Mouse (Mus musculus) neural tube, embryonic 11.5 days (tissue): ENCODE results near the gene Ap4s1. TPM values are rescaled to one million over a fixed set of nuclear protein-coding genes. Genes with fewer than 3 reads are reported as not detected.

ENCODE experiments used
- ATAC-seq: fragments of 200-750 bp; cut with Nextera tagmentation; 2 replicates; pipeline ENCODE4 v1.8.0; 2017; ENCODE audit warnings: moderate number of reproducible peaks, mild to moderate bottlenecking, moderate TSS enrichment, moderate library complexity; ENCODE audit not compliant: insufficient read depth, low FRiP score, low TSS enrichment
- DNase-seq: peaks from one replicate; pipeline ENCODE4 v3.0.0-alpha.2; 2015; ENCODE audit warnings: low spot score
- H3K27ac ChIP-seq: fragments of 300-500 bp; sonication (generic); 2 replicates; pipeline ENCODE4 v1.5.1; 2014; ENCODE audit warnings: low read depth, mild to moderate bottlenecking, low read length
- H3K27me3 ChIP-seq: fragments of 300-500 bp; sonication (generic); 2 replicates; pipeline ENCODE4 v1.6.1; 2014; ENCODE audit warnings: mild to moderate bottlenecking, low read length, mixed read lengths; ENCODE audit not compliant: control insufficient read depth, insufficient read depth
- H3K36me3 ChIP-seq: fragments of 300-500 bp; sonication (generic); 2 replicates; pipeline ENCODE4 v1.6.1; 2014; ENCODE audit warnings: mild to moderate bottlenecking, low read length, moderate library complexity, mixed read lengths; ENCODE audit not compliant: control insufficient read depth, insufficient read depth
- H3K4me1 ChIP-seq: fragments of 300-500 bp; sonication (generic); 2 replicates; pipeline ENCODE4 v1.6.1; 2014; ENCODE audit warnings: low read length, mixed read lengths; ENCODE audit not compliant: control insufficient read depth, insufficient read depth
- H3K4me2 ChIP-seq: fragments of 300-500 bp; sonication (generic); 2 replicates; pipeline ENCODE4 v1.6.1; 2014; ENCODE audit warnings: low read depth, mild to moderate bottlenecking, moderate library complexity
- H3K4me3 ChIP-seq: fragments of 300-500 bp; sonication (generic); 2 replicates; pipeline ENCODE4 v1.5.1; 2014; ENCODE audit warnings: low read depth, low read length
- H3K9ac ChIP-seq: fragments of 300-500 bp; sonication (generic); 2 replicates; pipeline ENCODE4 v1.6.1; 2014; ENCODE audit warnings: mild to moderate bottlenecking, low read length
- H3K9me3 ChIP-seq: fragments of 300-500 bp; sonication (generic); 2 replicates; pipeline ENCODE4 v1.6.1; 2016; ENCODE audit warnings: low read length; ENCODE audit not compliant: control insufficient read depth
- WGBS: fragments of 180-500 bp; shearing (Covaris S2); extraction: QIAGEN DNeasy Blood & Tissue Kit; methylation state at CpG from one replicate; pipeline ENCODE4 v1.1.7; 2014; 5-methylcytosine and 5-hydroxymethylcytosine counted together
- polyA plus RNA-seq: library from polyadenylated mRNA; unstranded; fragments of >200 nt; fragmentation: Nextera tagmentation; extraction: Ambion mirVana; gene quantifications from 2 replicates; pipeline ENCODE4 v1.2.1, GENCODE M21; 2014

The Ap4s1 gene
- polyA plus RNA-seq, 1 experiment from 2014 or later, result 50.1 TPM

DNA sequence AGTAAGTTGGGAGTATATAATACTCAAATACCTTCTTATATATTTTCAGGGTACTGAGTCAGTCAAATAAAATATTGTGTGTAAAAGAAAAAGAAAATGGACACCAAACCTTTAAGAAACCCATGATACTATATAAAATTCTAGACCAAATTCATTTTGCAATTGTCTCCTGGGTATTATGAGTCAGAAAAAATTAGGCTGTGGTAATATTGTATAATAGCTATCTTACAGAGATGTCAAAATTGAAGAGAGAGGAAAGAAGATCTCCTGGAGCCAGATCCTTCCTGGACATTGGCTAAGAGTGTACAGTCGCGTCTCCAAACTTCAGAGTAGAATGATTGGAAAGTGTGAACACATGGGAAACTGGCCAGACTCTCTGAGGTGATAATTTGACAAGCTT lies 5.3 kb downstream of the Ap4s1 start:
- Histone ChIP-seq H3K4me2 (no peak overlapping the region), H3K36me3 (no peaks in the 10 kb centered on the region), H3K4me1 (no peaks in the 10 kb centered on the region), H3K9ac (no peak overlapping the region), H3K27ac (no peak overlapping the region), H3K4me3 (no peak overlapping the region), H3K9me3 (no peaks in the 10 kb centered on the region), H3K27me3 (no peaks in the 10 kb centered on the region)
- WGBS, result 93% methylated on average over 2 of the region's 2 CpGs
- no peak for ATAC-seq
- DNase-seq, result no peak

DNA sequence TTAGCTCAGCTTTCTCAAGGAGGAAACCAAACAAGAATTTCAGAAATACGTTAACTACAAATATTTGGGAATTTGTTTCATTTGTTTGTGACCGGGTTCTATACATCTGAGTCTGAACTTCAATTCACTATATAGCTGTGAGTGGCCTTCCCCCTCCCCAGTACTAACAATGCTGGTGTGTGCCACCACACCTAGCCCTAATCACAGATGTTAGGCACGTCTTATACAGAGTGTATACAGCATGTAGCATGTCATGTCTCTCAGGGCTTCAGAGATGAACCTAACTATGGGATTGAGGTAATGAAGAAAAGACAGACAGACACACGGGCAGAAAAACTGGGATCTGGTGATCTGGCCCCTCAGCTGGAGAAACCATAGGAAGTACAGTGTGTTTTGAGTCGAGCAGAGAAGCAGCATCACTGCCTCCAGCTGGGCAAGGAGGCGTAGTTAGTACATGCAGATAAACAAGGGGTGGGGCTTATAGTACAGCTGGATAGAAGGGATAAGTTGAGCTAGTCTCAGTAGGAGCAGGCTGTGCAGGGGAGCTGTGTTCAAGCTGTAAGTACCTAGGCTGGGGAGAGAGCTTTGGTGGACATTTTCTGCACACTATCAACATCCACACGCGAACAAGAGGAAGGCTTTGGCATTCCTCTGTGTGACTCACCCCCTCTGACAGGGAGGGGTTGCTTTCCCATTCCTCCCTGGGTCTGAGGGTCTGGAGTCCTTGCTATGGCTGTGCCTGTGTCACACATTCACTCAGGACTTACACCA lies 9.0 kb downstream of the Ap4s1 start:
- DNase-seq, result no peak
- H3K4me2 ChIP-seq, result no peak overlapping the region
- H3K4me3 ChIP-seq, result no peak overlapping the region
- WGBS, result 63% methylated on average over 8 of the region's 8 CpGs
- H3K9me3 ChIP-seq, result no peaks in the 10 kb centered on the region
- no peak for ATAC-seq
- H3K4me1 ChIP-seq, result peaks cover 5% of the 10 kb centered on the region; the same call in 1 of the 2 replicates
- H3K36me3 ChIP-seq, result no peaks in the 10 kb centered on the region
- no peak overlapping the region for H3K27ac ChIP-seq
- no peaks in the 10 kb centered on the region for H3K27me3 ChIP-seq
- H3K9ac ChIP-seq, result no peak overlapping the region

DNA sequence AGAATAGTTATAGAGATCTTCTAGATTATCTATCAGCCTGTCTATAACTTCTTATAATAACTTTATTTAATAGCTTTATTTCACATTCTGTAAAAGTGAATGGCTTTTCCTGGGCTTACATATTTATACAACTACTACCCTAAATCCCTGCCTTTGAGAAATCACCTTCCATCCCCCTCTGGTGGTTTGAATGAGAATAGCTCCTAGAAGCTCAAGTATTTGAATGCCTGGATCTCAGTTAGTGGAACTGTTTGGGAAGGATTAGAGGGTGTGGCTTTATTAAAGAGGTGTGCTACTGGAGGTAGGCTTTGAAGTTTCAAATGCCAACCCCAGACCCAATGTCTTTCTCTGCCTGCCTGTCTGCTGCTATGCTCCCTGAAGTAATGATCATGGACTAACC lies 10.9 kb downstream of the Ap4s1 start:
- Histone ChIP-seq H3K27me3 (no peaks in the 10 kb centered on the region), H3K9me3 (no peaks in the 10 kb centered on the region), H3K9ac (no peak overlapping the region), H3K4me2 (no peak overlapping the region), H3K4me1 (peaks cover 5% of the 10 kb centered on the region; the same call in 1 of the 2 replicates), H3K4me3 (no peak overlapping the region), H3K36me3 (no peaks in the 10 kb centered on the region), H3K27ac (no peak overlapping the region)
- ATAC-seq, result no peak
- DNase-seq, result no peak

DNA sequence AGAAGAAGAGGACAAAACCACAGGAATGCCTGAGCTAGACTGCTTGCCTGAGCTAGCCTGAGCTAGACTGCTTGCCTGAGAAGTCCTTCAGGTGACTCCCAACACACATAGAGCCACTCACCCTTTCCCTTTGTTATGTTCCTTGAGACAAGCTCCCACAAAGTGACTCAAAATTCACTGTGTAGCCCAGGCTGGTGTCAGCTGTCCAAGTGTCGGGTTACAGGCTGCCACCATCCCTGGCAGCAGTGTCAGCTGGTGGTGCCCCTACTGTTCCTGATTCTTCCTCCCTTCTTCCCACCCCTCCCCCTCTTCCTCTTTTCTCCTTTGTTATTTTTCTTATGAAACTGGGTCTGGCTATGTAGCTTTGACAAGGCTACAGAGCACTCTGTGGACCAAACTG lies 13.0 kb downstream of the Ap4s1 start:
- Histone ChIP-seq H3K4me3 (no peak overlapping the region), H3K4me2 (no peak overlapping the region), H3K4me1 (peaks cover 5% of the 10 kb centered on the region; the same call in 1 of the 2 replicates), H3K27me3 (no peaks in the 10 kb centered on the region), H3K27ac (no peak overlapping the region), H3K9me3 (no peaks in the 10 kb centered on the region), H3K9ac (no peak overlapping the region), H3K36me3 (no peaks in the 10 kb centered on the region)
- DNase-seq, result peak; percentile 23
- no peak; the same call in 1 of the 2 replicates for ATAC-seq
- WGBS, result 14% methylated on average over 1 of the region's 1 CpGs

DNA sequence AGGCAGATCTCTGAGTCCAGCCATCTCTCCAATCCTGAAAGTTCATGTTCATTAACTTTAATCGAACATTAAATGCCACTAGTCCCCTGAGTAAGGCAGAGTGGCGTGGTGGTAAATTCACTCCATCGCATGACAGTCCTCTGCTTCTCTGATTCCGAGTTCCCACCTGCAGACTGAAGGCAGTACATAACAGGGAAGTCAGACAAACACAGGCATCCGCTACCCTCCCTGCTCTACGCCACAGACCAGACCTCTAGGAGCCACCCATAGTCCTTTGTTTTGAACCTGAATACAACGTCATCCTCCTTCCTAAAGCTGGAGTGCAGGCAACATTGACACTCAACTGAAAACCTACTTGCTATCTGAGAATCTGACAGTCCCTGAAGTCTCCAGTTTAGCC lies 13.7 kb downstream of the Ap4s1 start:
- Histone ChIP-seq H3K9me3 (no peaks in the 10 kb centered on the region), H3K4me2 (no peak overlapping the region), H3K4me3 (no peak overlapping the region), H3K27ac (no peak overlapping the region), H3K9ac (no peak overlapping the region), H3K4me1 (peaks cover 5% of the 10 kb centered on the region; the same call in 1 of the 2 replicates), H3K36me3 (no peaks in the 10 kb centered on the region), H3K27me3 (no peaks in the 10 kb centered on the region)
- ATAC-seq (no peak), DNase-seq (no peak)
- WGBS, result 74% methylated on average over 7 of the region's 7 CpGs

DNA sequence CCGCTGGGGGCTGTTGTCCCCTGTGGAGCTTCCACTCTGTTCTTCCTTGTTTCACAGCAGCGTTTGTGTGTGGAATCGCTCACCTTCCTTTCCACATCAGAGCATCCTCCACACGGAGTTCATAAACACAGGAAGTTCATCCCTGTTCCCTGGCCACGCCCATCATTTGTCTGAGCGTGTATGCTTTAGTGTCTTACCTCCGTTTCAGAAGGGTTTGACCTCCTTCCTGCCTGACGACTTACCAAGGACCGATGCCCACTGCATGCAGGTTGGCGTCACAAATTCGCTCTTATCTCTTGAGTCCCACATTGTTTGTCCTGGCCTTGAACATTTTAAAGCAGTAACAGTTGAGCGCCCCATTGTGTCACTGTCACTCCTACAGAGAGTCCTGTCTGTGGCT lies 14.9 kb downstream of the Ap4s1 start:
- H3K36me3 ChIP-seq, result no peaks in the 10 kb centered on the region
- no peak overlapping the region for H3K9ac ChIP-seq
- no peak overlapping the region for H3K4me2 ChIP-seq
- H3K4me3 ChIP-seq, result no peak overlapping the region
- no peak overlapping the region for H3K27ac ChIP-seq
- ATAC-seq, result no peak
- no peak for DNase-seq
- H3K27me3 ChIP-seq, result no peaks in the 10 kb centered on the region
- H3K9me3 ChIP-seq, result no peaks in the 10 kb centered on the region
- H3K4me1 ChIP-seq, result peaks cover 5% of the 10 kb centered on the region; the same call in 1 of the 2 replicates
- 79% methylated on average over 12 of the region's 12 CpGs for WGBS

DNA sequence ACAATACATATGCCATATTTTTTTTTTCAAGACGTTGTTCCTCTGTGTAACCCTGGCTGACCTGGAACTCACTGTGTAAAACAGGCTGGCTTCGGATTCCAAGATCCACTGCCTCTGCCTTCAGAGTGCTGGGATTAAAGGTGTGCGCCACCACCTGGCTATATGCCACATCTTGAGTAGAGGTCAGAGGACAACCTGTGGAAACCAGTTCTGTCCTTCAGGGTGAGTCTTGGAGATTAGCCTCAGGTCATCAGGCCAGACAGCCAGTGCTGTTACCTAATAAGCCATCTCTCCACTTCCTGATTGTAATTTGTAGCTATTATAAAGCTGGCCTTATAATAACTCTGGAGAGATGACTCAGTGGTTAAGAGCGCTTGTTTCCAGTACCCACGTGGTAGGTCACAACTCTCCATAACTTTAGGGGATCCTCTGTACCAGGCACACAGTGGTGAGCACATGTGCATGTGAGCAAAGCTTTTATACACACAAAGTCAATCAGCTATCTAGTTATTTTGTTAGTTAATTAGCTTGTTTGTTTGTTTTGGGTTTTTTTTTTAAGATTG lies 15.9 kb downstream of the Ap4s1 start:
- WGBS, result 87% methylated on average over 5 of the region's 5 CpGs
- DNase-seq (no peak), ATAC-seq (no peak)

DNA sequence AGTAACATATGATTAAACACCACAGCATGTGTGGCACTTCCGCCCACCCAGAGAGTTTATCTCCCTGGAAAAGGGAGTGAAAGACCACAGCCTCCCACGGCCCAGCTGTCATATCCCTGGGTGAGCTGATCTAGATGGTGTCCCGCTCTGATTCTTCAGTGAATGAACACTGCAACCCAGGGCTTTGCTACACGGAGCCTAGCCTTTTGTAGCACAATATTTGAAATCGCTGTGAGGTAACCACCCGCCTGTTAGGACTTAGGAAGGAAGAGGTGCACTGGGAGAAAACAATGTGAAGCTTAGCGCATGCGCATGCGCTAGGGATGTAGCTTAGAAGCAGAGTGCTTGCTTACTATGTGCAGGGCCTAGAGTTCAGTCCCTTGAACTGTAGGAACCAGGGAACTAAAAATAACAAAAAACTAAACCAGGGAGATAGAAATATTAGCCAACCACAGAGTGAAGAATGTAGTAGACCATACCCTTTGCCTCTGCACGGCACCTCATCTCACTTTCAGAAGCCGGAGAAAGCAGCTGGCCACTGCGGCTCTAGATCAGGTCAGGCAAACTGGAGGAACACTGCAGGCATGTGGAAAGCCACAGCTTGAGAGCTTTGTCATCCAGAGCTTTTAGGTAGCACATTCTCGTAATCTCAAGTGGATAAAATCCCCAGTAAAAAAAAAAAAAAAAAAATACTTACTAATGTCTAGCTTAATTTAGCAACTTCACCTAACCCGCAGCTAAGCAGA lies 18.3 kb downstream of the Ap4s1 start:
- no peaks in the 10 kb centered on the region for H3K36me3 ChIP-seq
- no peak overlapping the region for H3K4me3 ChIP-seq
- ATAC-seq (no peak), DNase-seq (no peak)
- no peaks in the 10 kb centered on the region for H3K4me1 ChIP-seq
- no peaks in the 10 kb centered on the region for H3K27me3 ChIP-seq
- no peak overlapping the region for H3K4me2 ChIP-seq
- no peaks in the 10 kb centered on the region for H3K9me3 ChIP-seq
- H3K9ac ChIP-seq, result no peak overlapping the region
- H3K27ac ChIP-seq, result no peak overlapping the region
- WGBS, result 77% methylated on average over 14 of the region's 14 CpGs

More for the DNA sequence above, 15.9 kb downstream of the Ap4s1 start:
- Histone ChIP-seq H3K4me2 (no peak overlapping the region), H3K9me3 (no peaks in the 10 kb centered on the region), H3K36me3 (no peaks in the 10 kb centered on the region), H3K4me1 (peaks cover 5% of the 10 kb centered on the region; the same call in 1 of the 2 replicates), H3K9ac (no peak overlapping the region), H3K27me3 (no peaks in the 10 kb centered on the region), H3K4me3 (no peak overlapping the region), H3K27ac (no peak overlapping the region)
